Mouse (Mus musculus) erythroblast, adult 5-6 weeks (primary cell): ENCODE measurements around the gene Arhgap15. TPM values are rescaled to one million over a fixed set of nuclear protein-coding genes. Genes with fewer than 3 reads are reported as not detected.

Experiments used
- ATAC-seq: replicated peaks from 2 replicates; pipeline ENCODE4 v1.8.0; 2016; ENCODE audit warnings: moderate number of reproducible peaks, mild to moderate bottlenecking, moderate TSS enrichment, inconsistent platforms; ENCODE audit not compliant: poor library complexity, low FRiP score, severe bottlenecking
- total RNA-seq, 2 experiments: library from RNA; stranded (forward) in 1 of 2; stranded (reverse) in 1 of 2; fragments of 150-400 nt in 1 of 2; fragments of 200-764, 138-1000 nt in 1 of 2; gene quantifications; 2 replicates each; pipeline versions ENCODE4 v1.2.3 to v1.2.4; 2015 to 2017; ENCODE audit warnings: low replicate concordance in 2 of 2

Arhgap15 gene
- total RNA-seq, 2 experiments from 2014 or later = 17.0 to 32.5 TPM

DNA sequence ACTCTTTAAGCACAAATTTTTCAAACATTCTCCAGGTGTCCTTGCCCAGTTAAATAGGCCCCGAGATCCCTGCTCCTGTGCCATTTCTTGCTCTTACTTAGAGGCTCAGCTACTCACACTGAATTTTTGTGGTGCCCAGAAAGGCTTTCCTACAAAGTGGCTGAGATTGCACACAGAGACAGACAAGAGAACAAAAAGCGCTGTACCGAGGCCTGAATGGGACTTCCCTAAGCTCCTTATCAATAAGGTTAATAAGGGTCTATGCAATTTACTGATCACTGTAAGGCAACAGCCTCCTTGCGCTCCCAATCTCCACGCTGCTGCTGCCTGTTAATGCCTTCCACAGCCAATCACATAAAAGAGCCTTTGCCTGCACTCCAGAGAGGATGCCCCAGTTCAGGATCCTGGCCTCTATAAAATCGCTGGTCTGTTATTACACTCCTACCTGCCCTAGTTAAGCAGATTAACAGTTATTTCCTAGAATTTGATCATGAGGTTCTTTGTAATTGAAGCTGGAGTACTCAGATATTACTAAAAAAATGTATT lies 646.4 kb downstream of the Arhgap15 start:
- ATAC-seq = no peak

DNA sequence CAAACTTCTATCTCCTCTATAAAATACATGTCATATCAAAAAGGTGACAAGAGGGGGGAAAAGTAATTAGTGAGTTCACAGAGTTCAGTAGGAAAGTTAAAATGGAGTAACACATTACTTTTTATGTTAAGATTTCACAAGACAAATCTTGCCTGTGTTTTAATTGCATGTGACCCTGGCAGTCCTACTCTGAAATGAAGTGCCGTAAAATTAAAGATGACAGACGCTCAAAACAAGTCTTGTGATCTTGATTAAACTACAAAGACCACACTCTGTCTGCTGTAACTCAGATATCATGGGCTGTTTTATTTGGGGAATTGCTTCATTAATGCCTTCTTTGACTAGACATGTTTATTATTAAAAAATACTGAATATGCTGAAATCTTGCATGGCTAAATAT lies 647.0 kb downstream of the Arhgap15 start:
- ATAC-seq = no peak

DNA sequence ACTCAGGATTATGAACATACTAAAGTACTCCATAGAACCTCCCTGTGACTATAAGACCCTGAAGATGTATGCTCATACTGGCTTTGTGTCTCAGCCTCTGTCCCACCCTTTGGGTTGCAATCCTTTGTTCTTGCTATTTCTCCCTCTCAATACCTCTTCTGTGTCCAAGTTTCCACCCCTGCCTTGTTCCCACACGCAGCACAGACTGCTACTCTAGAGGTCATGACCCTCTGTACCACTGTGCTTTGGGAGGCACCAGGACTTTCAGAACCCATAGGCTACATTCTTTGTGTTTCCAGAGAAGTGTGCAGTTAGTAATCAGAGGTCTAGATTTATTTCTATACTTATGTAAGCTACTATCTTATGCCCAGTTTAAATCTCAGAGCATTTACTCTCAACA lies 648.6 kb downstream of the Arhgap15 start:
- ATAC-seq = no peak

DNA sequence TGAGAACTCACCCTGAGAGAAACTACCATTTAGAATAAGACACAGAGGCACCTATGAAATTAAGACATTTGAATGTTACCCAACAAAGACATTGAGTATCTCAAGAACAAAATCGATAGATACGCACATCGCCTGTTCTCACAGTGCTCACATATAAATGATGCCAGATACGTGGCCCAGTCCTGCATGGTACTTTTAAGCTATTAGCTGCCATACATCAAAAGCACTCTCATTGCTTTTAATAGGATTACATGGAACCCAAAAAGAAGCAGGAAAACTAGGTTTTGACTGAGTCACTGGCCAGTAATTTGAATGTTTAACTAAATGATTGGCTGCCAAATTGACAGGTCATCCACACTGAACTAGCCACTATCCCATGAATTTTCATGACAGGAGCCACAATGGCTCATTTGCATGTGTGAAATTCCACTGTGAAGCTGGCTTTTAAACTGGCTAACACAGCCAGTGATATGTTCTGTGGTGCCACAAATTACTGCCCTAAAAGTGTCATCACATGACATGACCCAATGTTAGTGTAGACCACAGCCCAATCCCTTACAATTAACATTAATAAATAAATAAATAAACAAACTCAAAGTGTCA lies 649.2 kb downstream of the Arhgap15 start:
- no peak for ATAC-seq

DNA sequence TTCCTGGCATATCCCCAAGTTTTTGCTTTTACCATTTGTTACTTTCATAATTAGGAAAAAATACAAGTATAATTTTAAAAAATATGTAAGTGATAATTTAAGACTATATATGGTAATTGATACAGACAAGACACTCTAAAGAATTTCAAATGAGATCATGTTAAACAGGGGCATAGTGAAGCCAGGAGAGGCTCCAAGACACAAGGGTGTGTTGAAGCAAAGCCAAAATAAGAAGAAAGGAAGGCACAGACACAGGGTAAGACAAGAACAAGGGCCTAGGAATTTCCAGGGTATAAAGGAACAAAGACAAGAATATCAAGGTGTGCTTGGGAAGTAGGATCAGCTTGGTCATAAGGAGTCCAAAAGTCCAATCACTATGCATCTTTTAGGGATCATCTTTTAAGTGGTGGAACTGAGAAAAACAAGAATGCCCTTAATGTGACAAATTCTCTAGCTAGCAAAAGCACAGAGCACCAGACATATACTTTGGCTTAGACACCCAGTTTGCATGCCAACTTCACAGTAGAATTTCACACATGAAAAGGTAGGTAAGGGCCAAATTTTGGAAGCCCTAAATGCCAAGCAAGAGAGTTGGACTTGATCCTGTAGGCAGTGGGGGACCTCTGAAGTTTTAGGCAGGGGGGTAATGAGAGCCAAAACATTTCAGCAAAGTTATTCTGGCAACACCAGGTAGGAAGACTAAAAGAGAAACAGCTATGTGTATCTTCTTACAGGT lies 650.7 kb downstream of the Arhgap15 start:
- ATAC-seq = no peak

DNA sequence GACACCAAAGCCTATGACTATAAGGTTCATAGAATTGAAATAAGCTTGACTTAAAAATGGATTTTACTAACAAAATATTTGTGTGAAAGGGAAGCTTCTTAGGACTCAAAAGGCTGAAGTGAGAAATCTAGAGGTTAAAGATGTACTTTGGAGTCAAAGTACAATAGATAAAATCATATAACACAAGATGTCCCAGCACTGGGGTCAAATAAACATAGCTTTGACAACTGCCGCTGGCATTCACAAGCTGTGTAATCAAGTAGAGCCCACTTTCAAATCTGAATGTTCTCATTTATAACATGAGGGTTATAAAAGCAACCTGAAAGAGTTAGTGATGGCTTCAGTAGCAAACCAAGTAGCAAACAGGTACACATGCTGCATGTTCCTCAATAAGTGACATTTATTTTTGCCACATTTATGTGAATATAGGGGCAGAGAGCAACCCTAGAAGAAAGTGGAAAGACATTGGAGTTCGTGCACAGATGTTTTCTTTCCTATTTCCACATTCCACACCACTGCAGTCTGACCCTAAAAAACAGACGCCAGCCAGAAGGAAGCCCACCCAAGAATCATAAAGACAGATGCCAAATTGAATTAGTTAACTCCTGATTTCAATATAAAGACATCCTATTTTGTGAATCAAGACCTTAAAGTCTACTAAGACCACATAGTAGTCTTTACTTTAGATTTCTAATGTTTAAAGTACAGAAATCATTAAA lies 653.2 kb downstream of the Arhgap15 start:
- ATAC-seq = no peak

DNA sequence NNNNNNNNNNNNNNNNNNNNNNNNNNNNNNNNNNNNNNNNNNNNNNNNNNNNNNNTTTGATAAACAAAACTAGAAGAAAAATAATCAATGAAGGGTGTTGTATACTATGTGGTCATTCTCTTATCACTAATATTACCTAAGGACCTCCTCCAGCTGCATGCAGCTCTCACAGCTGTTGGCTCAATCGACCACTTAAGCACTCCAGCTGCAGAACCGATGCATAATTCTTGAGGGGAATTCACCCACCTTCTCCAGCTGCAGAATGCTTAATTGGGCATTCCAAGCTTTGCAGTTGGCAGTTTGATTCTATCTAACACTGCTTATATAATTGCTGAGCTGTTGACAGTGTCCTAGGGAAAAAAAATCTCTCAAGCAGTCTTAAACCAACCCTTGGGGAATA lies 663.0 kb downstream of the Arhgap15 start:
- ATAC-seq = no peak

DNA sequence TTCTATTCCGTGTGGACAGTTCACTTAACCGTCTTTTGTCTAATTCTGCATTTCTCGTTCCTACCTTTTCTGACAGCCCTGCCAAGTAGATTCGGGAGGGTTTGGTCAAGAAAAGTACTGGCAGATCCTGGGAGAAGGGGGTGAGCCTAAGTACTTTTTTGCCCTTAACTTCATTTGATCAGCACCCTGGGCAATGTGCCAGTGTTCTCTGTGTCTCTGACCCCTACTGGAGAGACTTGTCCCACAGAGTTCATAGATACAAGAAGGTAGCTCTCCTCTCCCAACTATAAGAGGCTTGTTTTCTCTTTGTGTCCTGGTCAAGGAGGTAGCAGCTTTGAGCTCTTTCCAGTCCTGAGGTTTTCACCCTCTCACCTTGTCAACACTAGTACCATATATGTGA lies 667.7 kb downstream of the Arhgap15 start:
- no peak for ATAC-seq

DNA sequence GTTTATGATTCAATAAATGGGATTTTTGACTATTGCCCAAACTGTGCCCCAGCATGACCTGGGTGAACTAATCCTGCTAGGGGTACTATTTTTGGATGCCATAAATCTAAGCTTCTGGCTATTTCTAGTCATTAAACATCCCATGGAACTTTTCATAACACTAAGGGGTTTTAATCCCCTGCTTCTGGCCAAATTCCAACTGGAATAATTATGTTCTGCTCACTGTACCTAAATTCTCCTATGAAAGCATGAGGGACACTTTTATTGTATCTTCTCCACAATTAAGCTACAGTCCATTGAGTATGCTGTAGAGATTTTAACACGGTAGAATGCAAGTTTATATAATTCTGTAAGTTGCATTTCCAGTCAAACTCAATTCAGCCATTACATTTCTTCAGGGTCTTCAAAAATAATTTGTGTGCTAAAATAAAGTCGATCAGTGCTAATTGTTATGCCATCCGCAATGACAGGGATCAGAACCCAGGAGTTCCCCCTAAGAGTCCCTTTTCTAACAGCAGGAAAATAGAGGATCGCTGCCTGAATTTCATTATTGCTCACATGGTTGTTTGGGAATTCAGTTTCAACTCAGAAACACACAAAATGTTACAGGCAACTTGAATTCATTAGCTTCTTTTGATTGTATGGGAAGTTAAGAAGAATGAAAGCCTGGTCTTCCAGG lies 671.1 kb downstream of the Arhgap15 start:
- no peak for ATAC-seq

DNA sequence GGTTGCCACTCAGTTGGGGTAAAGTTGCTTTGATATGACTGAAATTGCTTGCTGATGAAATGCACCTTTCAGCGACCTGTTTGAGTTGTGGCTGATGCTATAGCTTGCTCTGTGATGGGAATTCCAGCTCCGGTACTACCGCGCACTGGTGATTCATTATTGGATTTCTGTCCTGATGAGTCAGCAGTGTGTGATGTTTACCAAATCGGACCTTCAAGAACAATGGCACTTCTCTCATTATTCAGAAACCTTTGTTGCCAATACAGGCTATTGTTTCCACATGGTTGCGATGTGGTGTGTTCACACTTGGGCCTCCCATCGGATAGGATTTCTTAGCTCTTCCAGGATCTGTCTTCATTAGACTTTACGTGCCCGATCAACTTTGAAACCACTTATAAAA lies 681.9 kb downstream of the Arhgap15 start:
- no peak for ATAC-seq

DNA sequence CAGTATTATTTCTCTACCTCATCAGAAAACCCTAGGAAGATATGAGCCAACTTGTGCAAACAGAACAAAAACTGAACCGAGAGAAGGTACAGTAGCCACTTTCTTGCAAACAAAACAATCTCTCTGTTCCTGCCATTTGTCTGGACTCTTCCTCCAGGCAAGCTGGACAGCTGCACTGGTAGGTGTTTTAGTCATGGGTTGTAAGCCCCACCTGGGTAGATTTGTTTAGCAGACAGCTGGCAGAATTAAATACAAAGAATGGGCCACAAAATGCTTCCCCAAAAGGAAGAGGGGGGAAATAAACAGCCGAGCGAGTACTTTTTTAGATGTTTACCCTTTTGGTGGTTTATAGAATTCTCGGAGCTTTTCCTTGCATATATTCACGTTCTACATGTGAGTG lies 688.0 kb downstream of the Arhgap15 start:
- ATAC-seq = no peak

DNA sequence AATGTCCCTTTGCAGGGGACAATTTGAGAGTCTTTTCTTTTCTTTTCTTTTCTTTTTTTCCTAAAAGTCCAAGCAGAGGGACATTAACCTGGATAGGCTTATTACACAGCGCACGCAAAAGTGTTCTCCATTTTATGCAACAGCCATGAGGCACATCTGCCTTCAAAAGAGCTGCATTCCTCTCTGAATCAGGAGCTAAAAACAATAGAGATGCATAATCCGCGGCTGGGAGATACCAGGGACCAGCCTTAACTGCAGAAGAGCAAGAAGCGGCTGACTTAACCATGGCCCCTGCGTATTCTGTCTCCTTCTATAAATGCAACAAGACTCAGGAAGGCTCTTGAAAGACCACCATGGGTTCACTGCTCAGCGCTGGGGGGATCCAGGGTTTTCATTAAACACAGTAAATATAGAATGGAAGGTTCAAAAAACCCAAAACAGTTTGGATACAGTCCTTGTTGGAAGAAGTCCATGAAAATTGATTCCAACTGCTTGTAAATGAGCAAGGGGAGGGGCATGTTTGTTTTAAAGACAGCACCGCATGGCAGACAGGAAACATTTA lies 689.0 kb downstream of the Arhgap15 start:
- no peak for ATAC-seq

DNA sequence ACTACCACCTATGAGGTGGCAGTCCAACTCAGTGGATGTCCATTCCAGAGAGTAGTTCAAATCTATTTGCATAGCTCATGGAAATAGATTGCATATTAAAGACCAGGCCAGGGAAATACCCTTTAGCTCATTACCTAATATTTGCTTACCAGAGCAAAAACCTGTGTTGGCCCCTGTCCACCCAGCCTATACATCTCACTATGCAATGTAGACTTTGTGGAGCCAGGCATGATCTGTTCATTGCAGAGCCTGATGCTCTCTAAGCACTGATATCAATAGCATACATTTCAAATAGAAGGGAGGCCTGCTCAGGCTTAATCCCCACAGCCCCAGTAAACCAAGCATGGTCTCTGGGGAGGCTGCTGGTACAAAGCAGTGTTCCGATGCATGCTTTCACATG lies 689.4 kb downstream of the Arhgap15 start:
- no peak for ATAC-seq

DNA sequence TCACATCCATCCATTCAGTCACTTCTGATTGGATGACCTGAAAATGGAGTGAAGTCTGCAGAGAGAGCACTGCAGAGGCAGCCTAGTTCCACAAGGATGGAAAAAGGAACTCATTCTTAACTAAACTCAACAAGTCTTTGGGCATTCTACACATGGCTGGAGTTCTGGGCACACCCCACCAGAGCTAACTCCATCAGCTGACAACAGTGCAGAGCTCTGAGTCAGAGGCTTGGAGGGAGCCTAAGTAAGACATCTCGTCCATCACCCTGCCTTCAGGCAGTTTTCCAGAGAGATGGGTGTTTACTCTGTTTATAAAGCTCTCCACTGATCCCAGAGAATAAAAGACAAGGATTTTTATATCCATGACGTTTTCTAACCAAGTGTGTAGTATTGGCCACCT lies 696.3 kb downstream of the Arhgap15 start:
- no peak for ATAC-seq

Other genes starting within 250 kb of the Arhgap15 start
- 1.3 TPM in 1 of 2 replicates, not detected in the other for gene Kynu, start 193.5 kb upstream of the Arhgap15 start, total RNA-seq (2015; ENCODE audit: low replicate concordance)
- 0.56 and 6.2 TPM in 2 replicates for gene Kynu, start 193.5 kb upstream of the Arhgap15 start, total RNA-seq (2017; ENCODE audit: low replicate concordance)